Mouse (Mus musculus) C2C12 (cell line): ENCODE data around the gene Deaf1.

Source experiments
- CTCF ChIP-seq: IDR thresholded peaks from one replicate; pipeline ENCODE4 v1.5.1; 2011; ENCODE audit not compliant: control insufficient read depth, insufficient read depth, insufficient read length
- MAX ChIP-seq: IDR thresholded peaks from one replicate; pipeline ENCODE4 v1.6.1; 2011; ENCODE audit warnings: mild to moderate bottlenecking, control low read depth
- MYOD1 ChIP-seq: IDR thresholded peaks from one replicate; pipeline ENCODE4 v1.6.1; 2011; ENCODE audit warnings: low read depth; ENCODE audit not compliant: control insufficient read depth, insufficient read length
- MYOG ChIP-seq: IDR thresholded peaks from one replicate; pipeline ENCODE4 v1.6.1; 2011; ENCODE audit not compliant: control insufficient read depth, insufficient read length; ENCODE audit errors: extremely low read depth
- USF1 ChIP-seq: IDR thresholded peaks from one replicate; pipeline ENCODE4 v1.6.1; 2011; ENCODE audit warnings: low read depth, mild to moderate bottlenecking, control low read depth, moderate library complexity

DNA sequence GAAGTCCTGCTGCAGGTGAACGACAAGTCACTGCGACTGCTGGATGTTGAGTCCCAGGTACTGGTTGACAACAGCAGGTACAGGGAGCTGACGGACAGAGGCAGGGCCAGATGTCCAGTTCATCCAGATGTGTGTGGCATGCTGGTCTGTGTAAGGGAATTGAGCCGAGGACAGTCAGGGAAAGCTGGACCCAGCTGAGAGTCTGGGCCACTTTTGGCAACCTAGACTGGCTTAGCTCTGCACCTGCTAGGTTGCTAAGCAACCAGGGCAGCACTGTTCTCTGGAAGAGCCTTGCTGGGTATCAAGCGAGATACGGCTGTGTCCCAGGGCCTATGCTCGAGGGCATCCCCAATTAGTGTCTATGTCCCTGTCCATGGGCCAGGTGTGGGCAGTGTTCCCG, 27.6 kb upstream of the Deaf1 start:
- TF ChIP-seq CTCF: no peak
- no peak for TF ChIP-seq USF1
- TF ChIP-seq MAX: no peak
- TF ChIP-seq MYOD1: no peak
- no peak for TF ChIP-seq MYOG
